Mouse (Mus musculus) neural tube, embryonic 14.5 days (tissue): ENCODE data around the gene Stt3a. TPM values are rescaled to one million over a fixed set of nuclear protein-coding genes. Genes with fewer than 3 reads are reported as not detected.

ENCODE experiments used
- ATAC-seq: fragments of 200-750 bp; cut with Nextera tagmentation; 2 replicates; pipeline ENCODE4 v1.8.0; 2017; ENCODE audit warnings: low read depth, mild to moderate bottlenecking, moderate TSS enrichment, moderate library complexity
- H3K27ac ChIP-seq: fragments of 300-500 bp; sonication (generic); 2 replicates; pipeline ENCODE4 v1.5.1; 2014; ENCODE audit warnings: low read depth, mild to moderate bottlenecking, control low read depth, low read length, moderate library complexity, mixed read lengths
- H3K27me3 ChIP-seq: fragments of 300-500 bp; sonication (generic); 2 replicates; pipeline ENCODE4 v1.6.1; 2014; ENCODE audit warnings: low read length; ENCODE audit not compliant: control insufficient read depth, insufficient read depth
- H3K36me3 ChIP-seq: fragments of 300-500 bp; sonication (generic); 2 replicates; pipeline ENCODE4 v1.6.1; 2014; ENCODE audit warnings: low read length, mixed read lengths; ENCODE audit not compliant: control insufficient read depth, insufficient read depth
- H3K4me1 ChIP-seq: fragments of 300-500 bp; sonication (generic); 2 replicates; pipeline ENCODE4 v1.6.1; 2014; ENCODE audit warnings: low read length; ENCODE audit not compliant: control insufficient read depth, insufficient read depth
- H3K4me2 ChIP-seq: fragments of 300-500 bp; sonication (generic); 2 replicates; pipeline ENCODE4 v1.6.1; 2014; ENCODE audit warnings: mild to moderate bottlenecking, low read depth, low read length, control low read depth
- H3K4me3 ChIP-seq: fragments of 300-500 bp; sonication (generic); 2 replicates; pipeline ENCODE4 v1.5.1; 2014; ENCODE audit warnings: low read depth, low read length, control low read depth, mixed read lengths
- H3K9ac ChIP-seq: fragments of 300-500 bp; sonication (generic); replicated peaks from 2 replicates; pipeline ENCODE4 v1.6.1; 2014; ENCODE audit warnings: low read depth, mild to moderate bottlenecking, control low read depth, low read length, mixed read lengths
- H3K9me3 ChIP-seq: fragments of 300-500 bp; sonication (generic); 2 replicates; pipeline ENCODE4 v1.6.1; 2016; ENCODE audit warnings: low read length; ENCODE audit not compliant: control insufficient read depth
- WGBS: fragments of 180-500 bp; shearing (Covaris S2); extraction: QIAGEN DNeasy Blood & Tissue Kit; methylation state at CpG from one replicate; pipeline ENCODE4 v1.1.7; 2014; 5-methylcytosine and 5-hydroxymethylcytosine counted together
- polyA plus RNA-seq: library from polyadenylated mRNA; unstranded; fragments of >200 nt; fragmentation: Nextera tagmentation; extraction: Ambion mirVana; gene quantifications from 2 replicates; pipeline ENCODE4 v1.2.1, GENCODE M21; 2014

The Stt3a gene
- polyA plus RNA-seq, 1 experiment from 2014 or later: 64.4 TPM

DNA sequence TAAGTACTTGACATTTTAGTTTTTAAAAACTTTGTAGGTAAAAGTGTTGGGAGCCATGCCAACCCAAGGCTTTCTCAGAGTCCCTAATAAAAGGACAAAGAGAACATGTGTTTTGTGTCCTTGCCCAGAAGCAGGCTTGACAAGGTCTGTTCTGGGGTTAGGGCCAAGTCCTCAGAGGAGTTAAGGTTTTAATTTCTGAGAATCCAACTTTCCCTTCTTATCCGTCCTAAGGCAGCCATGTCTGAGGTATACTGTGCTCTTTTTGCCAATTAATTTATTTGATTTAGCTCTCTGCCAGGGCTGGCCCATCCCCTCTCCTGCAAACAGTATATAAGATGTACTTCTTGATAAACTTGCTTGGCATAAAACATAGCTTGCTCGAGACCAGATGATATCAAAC, 86.1 kb downstream of the Stt3a start:
- 86% methylated on average over 2 of the region's 2 CpGs for WGBS
- H3K9me3 ChIP-seq: no peaks in the 10 kb centered on the region
- H3K27me3 ChIP-seq: no peaks in the 10 kb centered on the region
- H3K27ac ChIP-seq: no peak overlapping the region
- no peak overlapping the region for H3K4me2 ChIP-seq
- no peaks in the 10 kb centered on the region for H3K4me1 ChIP-seq
- H3K4me3 ChIP-seq: no peak overlapping the region
- H3K9ac ChIP-seq: no peak overlapping the region
- no peak for ATAC-seq
- no peaks in the 10 kb centered on the region for H3K36me3 ChIP-seq

Other genes with a start within 250 kb of the Stt3a start
- not detected in 2 replicates for gene Gm5615, start 225.7 kb downstream of the Stt3a start, polyA plus RNA-seq
- not detected in 2 replicates for gene Gm17689, start 185.0 kb downstream of the Stt3a start, polyA plus RNA-seq
- gene A630095E13Rik, start 124.3 kb downstream of the Stt3a start, polyA plus RNA-seq: not detected in 2 replicates
- not detected in 2 replicates for gene Acrv1, start 74.5 kb downstream of the Stt3a start, polyA plus RNA-seq
- gene Chek1, start 40.6 kb downstream of the Stt3a start, polyA plus RNA-seq: 5.4 and 6.2 TPM in 2 replicates
- gene Ei24, start 29.7 kb upstream of the Stt3a start, polyA plus RNA-seq: 50.2 and 72.6 TPM in 2 replicates
- gene Fez1, start 54.2 kb upstream of the Stt3a start, polyA plus RNA-seq: 664 and 692 TPM in 2 replicates